Mouse (Mus musculus): ENCODE results near the gene Bco2.
A peak's percentile ranks its signal among the peaks of the same experiment; 100 is the strongest.

Bco2 gene

GRCm38 (mm10) chr9:50555094-50555446, at the start of gene Bco2:
TSS of gene Bco2 (minus strand) at chr9:50555181.
- no peak for DNase-seq (ENCODE audit: low spot score)

- DNase-seq (ENCODE audit: low spot score) = no peak
Observed at GRCm38 (mm10) chr9:50604338-50604737, 49.4 kb upstream of the Bco2 start.

- DNase-seq (ENCODE audit: low spot score) = no peak
Observed at GRCm38 (mm10) chr9:50603998-50604324, 49.0 kb upstream of the Bco2 start.

GRCm38 (mm10) chr9:50603189-50603997, 48.4 kb upstream of the Bco2 start, which contains the start of the genes Sdhd and Timm8b:
TSS of gene Sdhd (minus strand) at chr9:50603812.
TSS of gene Timm8b (plus strand) at chr9:50603910.
- DNase-seq (ENCODE audit: low spot score) = peak; percentile 97

GRCm38 (mm10) chr9:50602055-50602845, 47.3 kb upstream of the Bco2 start:
- DNase-seq (ENCODE audit: low spot score) = no peak

GRCm38 (mm10) chr9:50601536-50601935, 46.6 kb upstream of the Bco2 start:
- peak; percentile 13 for DNase-seq (ENCODE audit: low spot score)

GRCm38 (mm10) chr9:50596973-50597372, 42.0 kb upstream of the Bco2 start:
- no peak for DNase-seq (ENCODE audit: low spot score)

- no peak for DNase-seq (ENCODE audit: low spot score)
Observed at GRCm38 (mm10) chr9:50594794-50595417, 39.9 kb upstream of the Bco2 start.

- DNase-seq (ENCODE audit: low spot score) = peak; percentile 55
Observed at GRCm38 (mm10) chr9:50593544-50593943, 38.6 kb upstream of the Bco2 start.

- no peak for DNase-seq (ENCODE audit: low spot score)
Observed at GRCm38 (mm10) chr9:50592955-50593354, 38.0 kb upstream of the Bco2 start.

GRCm38 (mm10) chr9:50590856-50591518, 36.0 kb upstream of the Bco2 start:
- no peak for DNase-seq (ENCODE audit: low spot score)

GRCm38 (mm10) chr9:50586955-50587354, 32.0 kb upstream of the Bco2 start:
- no peak for DNase-seq (ENCODE audit: low spot score)

GRCm38 (mm10) chr9:50585145-50585818, 30.3 kb upstream of the Bco2 start:
- no peak for DNase-seq (ENCODE audit: low spot score)

GRCm38 (mm10) chr9:50580370-50580769, 25.4 kb upstream of the Bco2 start:
- DNase-seq (ENCODE audit: low spot score) = no peak

GRCm38 (mm10) chr9:50569599-50570525, 14.9 kb upstream of the Bco2 start:
- no peak for DNase-seq (ENCODE audit: low spot score)

GRCm38 (mm10) chr9:50567881-50568280, 12.9 kb upstream of the Bco2 start:
- no peak for DNase-seq (ENCODE audit: low spot score)

GRCm38 (mm10) chr9:50567372-50567771, 12.4 kb upstream of the Bco2 start:
- DNase-seq (ENCODE audit: low spot score) = no peak

GRCm38 (mm10) chr9:50565940-50566339, 11.0 kb upstream of the Bco2 start:
- DNase-seq (ENCODE audit: low spot score) = no peak

- no peak for DNase-seq (ENCODE audit: low spot score)
Observed at GRCm38 (mm10) chr9:50565173-50565572, 10.2 kb upstream of the Bco2 start.

- no peak for DNase-seq (ENCODE audit: low spot score)
Observed at GRCm38 (mm10) chr9:50561918-50562360, 7.0 kb upstream of the Bco2 start.
